Mouse (Mus musculus) spleen, postnatal 36 days (tissue): ENCODE results near the gene Hoxa10.
A peak's percentile ranks its signal among the peaks of the same experiment; 100 is the strongest.

Experiments
- DNase-seq, 2 experiments: peaks; one replicate each; pipeline ENCODE4 v3.0.0; 2022; ENCODE audit warnings: low spot score in 2 of 2, mixed read lengths in 1 of 2

The Hoxa10 gene

DNA sequence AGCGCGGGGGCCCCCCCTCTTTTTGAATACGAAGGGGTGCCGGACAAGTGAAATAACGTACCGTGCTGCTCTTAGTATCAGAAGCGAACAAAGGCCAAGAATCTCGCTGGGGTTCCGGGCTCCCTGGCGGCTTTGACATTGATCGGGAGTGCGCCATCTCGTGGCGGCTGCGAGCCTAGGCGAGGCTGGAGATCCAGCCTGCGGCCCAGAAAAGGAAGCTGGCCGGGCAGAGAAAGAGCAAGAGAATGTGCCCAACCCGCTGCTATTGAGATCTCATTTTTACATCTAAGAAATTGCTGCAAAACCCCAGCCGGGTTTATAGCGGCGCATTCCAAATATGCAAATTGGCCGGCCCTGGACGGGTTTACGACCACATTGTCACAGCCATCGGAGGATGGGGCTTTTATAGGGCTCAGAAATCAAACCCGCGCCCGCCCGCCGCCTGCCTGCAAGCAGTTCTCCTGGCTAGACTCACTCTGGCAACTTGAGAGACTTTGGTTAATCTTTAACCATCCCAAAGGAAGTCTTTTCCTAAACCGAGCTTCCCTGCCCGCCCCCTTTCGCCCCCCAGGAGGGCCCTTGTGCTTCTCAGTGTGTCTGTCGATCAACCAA, at the start of gene Hoxa10:
Gene Hoxa10 (minus strand): TSS at position 466 of the 612 bp plus-strand sequence.
- peak; percentile 56 to 60 for DNase-seq

DNA sequence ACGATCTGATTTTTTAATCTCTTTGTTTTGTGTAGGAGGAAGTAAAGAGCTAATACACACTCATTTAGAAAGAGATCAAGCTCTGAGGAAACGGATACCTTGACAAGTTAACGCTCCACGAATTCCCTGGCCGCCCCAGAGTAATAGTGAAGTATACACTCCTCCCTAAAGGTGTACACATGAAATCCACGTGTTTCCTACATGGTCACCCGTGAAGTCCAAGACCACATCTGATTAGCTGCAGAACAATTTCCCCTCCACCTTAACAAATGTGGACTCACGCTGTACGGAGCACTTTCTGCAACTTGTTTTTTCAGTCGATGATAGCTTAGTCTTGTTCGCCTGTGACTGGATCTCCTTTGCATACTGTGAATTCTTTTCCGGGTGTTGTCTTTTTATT, 49.5 kb upstream of the Hoxa10 start:
- no peak for DNase-seq

DNA sequence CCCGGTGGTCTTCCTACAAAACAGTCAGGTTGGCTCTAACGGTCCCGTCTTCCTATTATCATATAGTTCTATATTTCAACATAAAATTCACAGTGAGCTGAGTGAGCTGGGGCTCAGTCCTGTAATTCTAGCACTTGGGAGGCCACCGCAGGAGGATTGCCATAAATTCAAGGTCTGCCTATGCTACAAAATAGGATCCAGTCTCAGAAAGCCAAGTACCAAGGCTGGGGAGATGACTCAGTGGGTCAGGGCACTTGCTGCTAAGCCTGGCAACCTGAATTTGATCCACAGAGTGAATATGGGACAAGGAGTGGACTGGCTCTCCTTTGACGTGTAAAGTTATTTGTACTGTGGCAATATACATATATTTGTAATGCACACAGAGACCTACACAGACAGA, 43.2 kb upstream of the Hoxa10 start:
- DNase-seq: no peak

DNA sequence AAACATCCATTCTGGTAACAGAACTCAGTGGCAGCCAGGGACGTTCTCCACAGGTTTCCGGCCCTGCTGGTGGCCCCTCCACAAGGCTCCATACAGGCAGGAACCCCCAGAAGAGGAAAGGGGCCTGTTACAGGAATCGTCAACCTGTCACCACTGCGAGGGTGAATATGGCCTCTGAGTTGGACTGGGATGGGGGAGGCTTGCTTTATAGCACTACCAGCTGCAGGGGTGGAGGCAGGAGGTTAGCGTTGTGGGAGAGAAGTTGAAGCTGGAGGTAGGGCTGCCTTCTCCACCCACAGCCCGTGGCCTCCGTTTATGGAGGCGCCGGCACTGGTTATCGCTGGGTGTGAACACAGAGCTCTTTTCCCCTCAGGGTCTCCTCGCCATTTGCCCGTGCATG, 40.4 kb upstream of the Hoxa10 start:
- no peak for DNase-seq

DNA sequence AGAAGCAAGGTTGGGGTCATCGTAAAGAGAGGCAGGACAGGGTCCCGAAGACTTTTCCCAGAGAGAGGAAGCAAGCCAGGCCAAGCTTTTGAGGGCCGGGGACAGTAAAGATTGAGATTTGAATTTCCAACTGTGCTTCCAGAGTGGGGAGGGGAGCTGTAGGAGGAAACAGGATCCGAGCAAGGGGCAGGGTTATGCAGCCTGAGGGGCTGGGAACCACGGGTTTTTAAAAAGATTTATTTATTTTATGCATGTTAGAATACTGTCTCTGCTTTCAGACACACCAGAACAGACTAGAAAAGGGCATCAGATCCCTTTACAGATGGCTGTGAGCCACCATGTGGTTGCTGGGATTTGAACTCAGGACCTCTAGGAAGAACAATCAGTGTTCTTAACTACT, 36.3 kb upstream of the Hoxa10 start:
- no peak for DNase-seq

DNA sequence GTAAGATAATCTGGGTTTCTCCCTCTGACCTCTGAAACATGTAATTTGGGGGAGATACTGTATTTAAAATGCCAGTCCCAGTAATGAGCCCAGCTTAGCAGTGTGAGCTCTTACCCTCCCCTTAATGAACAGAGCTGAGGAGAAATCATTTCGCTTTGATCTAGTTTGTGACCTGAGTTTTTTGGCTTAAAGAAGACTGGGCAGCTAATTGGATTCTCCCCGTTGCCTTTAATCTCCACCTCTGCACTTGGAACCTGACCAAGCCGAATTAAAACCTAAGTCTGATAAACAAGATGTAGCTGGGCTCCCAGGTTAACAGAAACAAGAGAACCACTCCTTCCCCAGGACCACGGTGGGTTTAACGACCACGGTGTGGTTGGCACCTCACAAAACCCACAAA, 35.7 kb upstream of the Hoxa10 start:
- no peak for DNase-seq

DNA sequence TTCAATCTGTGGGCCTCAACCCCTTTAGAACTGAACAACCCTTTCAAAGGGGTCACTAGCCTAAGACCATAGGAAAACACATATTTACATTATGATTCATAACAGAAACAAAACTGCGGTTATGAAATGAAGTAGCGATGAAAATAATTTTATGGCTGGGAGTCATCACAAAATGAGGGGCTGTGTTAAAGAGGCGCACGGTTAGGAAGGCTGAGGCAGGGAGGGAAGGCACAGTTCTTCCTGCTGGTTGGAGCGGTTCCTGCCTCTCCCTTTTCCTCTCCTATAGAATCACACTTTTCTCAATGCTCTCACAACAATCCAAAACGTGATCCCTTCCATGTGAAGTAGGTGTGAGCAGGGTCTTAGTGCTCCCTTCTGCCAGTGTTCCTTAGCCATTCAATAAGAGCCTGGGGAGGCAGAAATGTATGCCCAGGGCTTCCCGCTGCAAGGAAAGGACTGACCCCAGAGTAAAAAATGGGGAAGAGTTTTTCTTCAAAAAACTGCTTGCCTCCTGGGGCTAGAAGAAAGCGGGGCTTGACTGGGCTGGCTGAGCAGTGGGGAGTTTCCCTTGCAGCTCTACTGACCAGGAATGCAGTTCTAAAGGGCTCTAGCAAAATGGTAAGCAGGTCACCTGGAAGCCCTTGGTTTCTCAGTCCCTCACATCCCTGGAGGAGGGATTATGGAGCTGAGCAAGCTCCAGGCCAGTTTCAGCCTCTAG, 35.1 kb upstream of the Hoxa10 start:
- no peak for DNase-seq

DNA sequence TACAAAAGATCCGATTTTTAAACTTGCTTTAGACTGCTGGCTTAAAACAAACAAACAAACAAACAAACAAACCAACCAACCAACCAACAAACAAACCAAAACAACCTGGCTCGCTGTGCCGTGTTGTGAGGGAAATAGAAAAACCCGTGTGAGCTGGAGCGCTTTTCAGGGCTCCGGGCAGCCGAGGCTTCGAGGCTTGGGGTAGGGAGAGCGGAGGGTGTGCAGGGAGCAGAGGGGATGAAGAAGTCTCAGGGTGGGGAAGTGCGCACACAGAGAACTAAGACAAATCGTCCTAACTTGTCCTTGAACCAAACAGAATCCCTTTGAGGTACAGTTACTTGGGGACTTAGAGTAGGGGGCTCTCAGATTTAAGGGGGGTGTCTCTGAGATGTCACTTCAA, 33.9 kb upstream of the Hoxa10 start:
- no peak for DNase-seq

DNA sequence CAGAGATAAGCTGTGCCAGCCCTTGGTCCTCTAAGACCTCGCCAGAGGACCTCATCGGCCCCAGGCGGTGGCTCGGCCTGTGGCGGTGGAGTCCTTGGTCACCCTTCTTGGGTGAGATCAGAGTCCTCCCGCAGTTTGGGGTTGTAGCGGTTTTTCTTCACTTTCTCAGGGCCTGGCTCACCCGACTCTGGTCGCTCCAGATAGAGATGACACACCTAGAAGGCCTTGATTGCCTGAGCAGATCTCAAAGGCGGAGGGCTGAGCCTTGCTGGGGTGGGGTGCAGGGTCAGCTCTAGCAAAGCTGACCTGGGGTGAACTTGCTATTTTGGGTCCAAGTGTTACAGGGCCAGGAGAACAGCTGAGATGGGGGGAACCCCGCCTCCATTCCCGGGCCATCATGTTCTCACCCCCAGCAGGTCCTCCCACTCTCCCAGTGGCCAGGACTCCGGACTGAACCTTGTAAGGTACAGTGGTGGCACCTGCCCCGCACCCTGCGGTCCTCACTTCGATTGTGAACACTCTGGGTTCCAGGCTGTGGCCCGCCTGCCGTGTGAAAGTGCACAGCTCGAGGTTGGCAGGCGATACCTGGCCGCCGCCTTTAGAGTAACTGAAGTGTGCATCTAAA, 33.1 kb upstream of the Hoxa10 start:
- no peak for DNase-seq

DNA sequence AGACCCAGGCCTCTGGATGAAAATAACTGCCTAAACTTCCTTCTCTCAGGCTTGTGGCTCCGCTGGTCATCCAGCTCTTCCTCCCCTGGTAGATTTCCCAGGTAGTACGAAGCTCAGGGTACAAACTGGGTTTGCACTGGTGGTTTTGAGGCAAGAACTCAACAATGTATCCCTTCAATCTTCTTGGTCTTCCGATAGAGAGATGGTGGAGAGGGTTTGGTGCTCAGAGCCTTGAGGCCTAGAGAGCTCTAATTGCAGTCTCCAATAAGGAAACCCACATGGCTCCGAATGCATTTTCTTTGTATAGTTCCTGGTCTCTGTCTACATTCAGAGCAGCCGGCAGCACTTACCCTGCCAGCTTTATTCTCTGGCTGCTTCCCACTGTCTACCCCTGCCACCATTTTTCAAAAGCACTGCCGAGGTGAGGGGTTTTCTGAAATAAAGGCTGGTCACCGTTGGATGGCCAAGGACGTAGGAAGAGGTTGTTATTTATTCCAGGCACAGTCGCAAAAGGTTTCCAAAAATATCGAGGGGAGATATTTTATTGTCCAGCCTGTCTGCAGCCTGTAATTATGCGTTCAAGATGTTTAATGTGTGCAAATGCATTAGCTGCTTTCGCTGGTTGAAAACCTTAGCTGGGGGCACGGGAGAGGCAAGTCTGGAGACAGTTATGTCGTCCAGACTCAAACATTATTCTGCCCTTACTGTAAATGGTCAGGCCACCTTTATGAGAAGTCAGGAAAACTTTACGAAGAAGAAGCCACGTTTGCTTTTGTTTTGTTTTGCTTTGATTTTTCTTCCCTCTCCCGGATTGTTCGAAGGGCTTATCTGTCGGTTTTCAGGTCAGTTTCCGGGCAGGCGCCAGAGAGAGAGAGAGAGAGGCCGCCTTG, 32.4 kb upstream of the Hoxa10 start:
- no peak for DNase-seq

DNA sequence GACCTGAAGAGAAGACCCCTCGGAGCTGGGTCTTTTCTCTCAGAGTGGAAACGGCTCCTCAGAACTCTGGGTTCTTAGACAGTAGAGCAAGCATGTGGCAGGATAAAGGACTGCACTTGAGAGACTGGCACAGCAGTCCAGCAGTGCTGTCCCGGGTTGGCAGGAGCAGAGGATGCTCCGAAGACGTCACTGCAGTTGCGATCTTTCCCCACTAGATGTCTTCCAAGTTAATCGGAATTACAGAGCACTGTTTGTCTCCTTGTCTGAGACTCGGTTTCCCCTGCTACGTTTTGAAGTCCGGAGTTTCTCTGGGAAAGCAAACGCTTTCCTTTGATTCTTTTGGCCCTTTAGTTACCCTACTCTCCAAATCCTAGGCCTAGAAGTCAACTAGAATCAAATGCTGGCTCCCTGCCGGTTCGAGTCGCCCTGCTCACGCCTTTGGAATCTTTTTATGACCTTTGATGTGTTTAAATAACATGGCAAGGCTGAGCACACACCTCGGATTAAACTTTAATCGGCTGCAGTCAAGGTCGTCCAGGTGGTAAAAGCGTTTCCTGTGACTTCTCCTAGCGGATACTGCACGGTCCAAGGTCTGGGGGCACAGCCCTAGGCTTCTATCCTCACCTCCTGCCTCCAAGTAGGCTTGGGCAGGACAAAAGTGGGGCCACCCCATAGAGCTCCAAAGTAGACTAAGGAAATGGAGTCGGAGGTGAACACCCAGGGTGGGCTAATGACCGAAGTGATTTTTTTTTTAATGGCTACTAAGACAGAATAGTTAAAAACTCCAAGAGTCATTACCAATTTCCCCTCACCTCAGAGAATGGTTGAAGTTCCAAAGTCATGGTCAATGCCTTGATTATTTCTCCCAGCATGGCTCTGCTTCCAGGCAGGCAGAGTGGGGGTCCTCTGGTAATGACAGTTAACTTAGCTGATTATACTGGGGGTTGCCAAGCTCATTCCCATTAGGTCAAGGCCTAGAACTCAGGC, 30.1 kb upstream of the Hoxa10 start:
- DNase-seq: no peak

DNA sequence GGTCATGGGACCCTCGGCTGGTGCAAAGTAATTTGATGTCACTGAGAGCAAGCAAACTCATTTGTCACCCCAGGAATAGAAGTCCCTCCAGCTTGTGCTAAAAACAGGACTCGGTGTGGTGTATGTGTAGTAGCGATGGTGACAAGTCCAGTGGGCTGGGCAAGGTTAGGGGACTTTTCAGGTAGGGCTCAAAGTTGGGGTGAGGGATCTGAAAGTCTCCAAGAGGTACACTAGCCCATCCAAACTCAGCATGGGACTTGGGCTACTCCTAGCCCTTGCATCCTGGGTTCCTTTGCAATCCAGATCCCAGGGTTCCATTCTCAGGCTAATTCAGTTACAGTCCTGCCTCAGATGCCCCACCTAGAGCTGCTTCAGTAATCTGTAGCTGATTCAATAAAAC, 28.1 kb upstream of the Hoxa10 start:
- DNase-seq: no peak

DNA sequence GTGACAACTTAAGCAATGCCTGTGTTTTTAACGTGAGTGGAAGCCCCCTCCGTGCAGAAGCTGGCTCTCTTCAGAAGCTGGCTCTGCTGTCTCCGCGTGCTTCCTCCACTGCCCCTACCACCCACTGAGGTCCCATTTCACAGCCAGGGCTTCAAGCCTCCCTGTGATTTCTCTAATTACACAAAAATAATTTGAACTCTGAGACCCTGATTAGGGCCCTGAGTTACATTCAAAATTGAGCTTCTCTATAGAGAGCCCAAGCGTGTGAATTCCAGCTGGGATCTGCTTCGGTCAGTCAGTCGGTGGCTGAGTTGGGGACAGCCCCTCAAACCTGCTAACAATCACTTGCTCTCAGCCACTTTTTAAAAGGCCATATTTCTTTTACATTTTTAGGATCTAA, 27.7 kb upstream of the Hoxa10 start:
- DNase-seq: no peak

DNA sequence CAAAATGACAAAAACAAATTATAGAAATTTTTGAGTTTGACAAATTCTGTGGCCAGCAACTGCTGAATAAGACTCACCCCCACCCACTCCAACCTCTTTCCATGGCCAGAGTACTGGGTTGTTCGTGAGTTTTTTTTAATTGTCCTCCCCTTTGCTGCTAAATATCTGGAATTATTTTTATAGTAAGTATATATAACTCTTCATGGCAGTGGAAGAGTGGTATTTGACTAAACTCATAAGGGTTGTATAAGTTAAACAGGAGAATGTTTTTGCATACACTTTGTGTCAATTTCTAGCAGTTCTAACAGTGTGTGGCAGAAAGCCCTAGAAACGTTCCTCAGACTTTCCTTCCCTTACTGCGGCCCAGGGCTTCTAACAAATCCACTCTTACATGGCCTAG, 27.0 kb upstream of the Hoxa10 start:
- DNase-seq: no peak

DNA sequence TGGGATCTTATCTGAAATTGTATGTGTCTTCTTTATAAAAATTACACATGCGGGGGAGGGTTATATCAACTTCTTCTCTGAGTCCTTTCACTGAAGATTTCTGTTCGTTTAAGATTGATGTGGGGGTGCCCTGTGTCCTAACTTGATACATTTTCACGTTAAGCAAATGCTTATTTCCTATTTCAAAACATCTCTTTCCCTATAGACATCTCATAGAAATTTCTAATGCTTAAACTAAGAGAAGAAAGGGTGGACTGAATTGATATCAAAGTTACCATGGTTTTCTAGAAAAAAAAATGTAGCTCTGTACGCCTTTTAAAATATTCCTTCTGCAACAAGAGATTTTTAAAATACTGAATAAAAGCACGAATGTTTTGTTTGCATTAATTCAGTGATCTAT, 26.6 kb upstream of the Hoxa10 start:
- no peak for DNase-seq

DNA sequence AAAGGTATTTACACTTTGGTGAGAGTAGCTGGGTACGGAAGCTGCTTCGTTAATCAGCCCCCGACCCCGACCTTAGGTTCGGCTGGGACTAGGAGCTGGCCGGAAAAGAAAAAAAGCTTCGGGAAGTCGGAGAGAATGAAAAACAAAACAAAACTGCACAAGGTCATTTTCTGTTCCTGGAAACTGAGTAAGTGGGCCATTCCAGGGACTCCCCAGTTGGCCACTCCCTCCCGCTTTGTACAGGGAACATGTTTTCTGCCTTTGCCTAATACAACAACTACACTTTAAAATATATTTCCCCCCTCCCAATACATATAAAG, 26.0 kb upstream of the Hoxa10 start:
- no peak for DNase-seq

DNA sequence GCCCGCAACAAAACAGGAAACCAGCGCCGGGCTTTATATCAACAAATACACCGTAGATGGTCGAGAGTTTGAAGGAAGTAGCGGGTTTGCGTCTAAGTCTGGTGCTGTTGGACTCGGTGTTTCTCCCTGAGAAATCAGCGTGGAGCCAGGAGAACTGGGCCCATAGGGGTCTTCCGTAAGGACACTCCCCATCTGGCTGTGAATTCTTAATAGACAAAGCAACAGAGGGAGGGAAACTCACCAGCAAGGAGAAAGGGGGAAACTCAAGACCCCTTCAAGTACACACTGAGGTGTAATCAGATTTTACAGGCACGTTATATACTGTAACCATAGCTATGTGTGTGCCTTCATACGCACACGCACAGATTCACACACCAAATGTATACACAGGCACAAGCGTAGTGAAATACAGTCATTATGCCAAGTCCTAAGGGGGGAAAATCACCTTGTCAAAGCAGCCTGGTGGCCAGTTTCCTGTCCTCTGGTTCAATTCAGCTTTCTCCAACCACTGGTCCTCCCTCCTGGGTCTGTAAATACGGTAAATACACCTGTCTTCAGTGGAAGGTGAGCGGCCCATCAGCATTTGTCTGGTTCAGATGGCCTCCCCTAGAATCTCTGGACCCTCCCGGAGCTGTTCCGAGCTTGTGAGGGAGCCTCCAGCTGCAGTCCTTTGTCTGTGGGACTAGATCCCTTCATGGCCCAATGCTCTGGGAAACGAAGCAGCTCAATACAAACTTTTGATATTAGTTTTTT, 25.4 kb upstream of the Hoxa10 start:
- DNase-seq: no peak

DNA sequence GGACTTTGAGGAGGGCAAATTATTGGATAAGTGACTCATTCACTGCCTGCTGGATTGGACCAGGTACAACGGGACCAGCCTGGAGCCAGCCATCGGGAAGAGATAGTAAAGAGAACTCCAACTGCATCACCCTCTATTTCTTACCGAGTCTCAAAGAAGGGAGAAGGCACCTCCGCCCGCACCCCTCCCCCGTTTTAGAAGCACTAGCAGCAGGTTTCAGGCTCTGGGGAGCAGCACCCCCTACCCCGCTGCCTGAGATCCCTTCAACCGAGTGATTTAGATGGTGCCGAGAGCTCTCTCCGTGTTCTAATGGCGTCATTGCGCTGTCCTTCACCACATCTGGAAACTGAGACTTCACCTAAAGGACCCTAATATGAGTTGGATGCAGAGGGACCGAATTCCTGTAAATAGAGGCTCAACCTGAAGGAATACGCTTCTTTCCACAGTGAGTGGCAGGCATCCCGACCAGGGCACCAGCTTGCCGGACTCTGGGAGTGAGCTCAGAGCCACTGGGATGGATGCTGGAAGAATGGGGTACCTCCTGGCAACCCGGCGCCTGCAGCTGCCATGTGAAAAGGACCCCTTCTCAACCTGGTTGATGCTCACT, 24.8 kb upstream of the Hoxa10 start:
- DNase-seq: no peak

DNA sequence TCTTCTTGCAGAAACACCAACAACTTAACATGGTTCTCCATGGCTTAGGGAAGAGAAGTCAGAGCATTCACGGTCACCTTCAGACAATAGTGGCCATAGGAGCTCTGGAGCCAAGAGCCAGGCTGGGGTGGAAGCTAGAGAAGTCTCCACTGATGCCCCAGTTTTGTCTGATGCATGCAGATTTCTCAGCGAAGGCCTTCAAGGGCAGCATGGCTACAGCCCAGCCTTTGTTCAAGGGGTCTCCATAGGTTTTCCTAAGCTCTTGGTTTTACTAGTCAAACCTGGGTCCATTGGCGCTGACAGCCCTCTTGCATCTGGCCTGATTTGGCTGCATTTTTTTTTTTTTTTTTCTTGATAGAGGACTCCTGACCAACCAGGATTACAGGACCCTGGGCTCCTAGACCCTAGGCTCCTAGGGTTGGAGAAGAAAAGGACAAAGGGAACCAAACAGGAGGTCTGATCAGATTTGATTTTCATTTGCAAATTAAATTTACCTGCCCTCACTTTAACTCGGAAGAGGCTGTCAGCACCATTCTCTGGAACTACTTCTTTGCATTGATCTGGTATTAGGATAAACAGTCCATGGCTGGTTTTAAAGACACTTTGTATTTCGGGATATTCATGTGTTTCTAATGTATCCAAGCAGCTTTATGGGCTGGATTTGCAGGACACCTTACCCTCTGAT, 23.6 kb upstream of the Hoxa10 start:
- DNase-seq: no peak

DNA sequence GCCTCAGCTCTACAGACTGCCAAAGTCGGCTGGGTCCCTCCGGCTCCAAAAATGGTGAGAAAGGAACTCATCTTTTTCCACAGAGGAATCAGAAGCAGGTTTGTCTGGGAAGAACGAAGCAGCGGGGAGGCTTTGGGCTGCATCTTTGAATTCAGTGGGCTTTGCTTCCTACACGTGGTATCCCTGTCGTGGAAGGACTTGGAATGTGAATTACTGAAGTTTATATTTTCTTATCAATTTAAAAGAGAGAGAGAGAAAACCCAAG, 22.6 kb upstream of the Hoxa10 start:
- DNase-seq: no peak
